Mouse (Mus musculus): Measurements from ENCODE around the gene Tsg101.
A peak's percentile ranks its signal among the peaks of the same experiment; 100 is the strongest.

Tsg101 gene

GRCm38 (mm10) chr7:46919551-46920176 lies at the start of gene Tsg101:
TSS of gene Tsg101 (minus strand) at chr7:46919969.
- Histone ChIP-seq H3K27me3 (ENCODE audit: control insufficient read depth, insufficient read depth, low read length, poor library complexity, severe bottlenecking) (no peaks in the 10 kb centered on the region), H3K36me3 (ENCODE audit: control insufficient read depth, insufficient read depth, low read length, poor library complexity, severe bottlenecking) (no peaks in the 10 kb centered on the region; the same call in 1 of the 2 replicates)
- peak; percentile 91 for DNase-seq (ENCODE audit: low read depth, low spot score)

- no peaks in the 10 kb centered on the region for H3K27me3 ChIP-seq (ENCODE audit: control insufficient read depth, insufficient read depth, low read length, poor library complexity, severe bottlenecking)
- no peak for DNase-seq (ENCODE audit: low read depth, low spot score)
- H3K36me3 ChIP-seq (ENCODE audit: control insufficient read depth, insufficient read depth, low read length, poor library complexity, severe bottlenecking), result no peaks in the 10 kb centered on the region
Measured at GRCm38 (mm10) chr7:46964070-46964469, 44.3 kb upstream of the Tsg101 start.

- H3K27me3 ChIP-seq (ENCODE audit: control insufficient read depth, insufficient read depth, low read length, poor library complexity, severe bottlenecking), result no peaks in the 10 kb centered on the region; the same call in 1 of the 2 replicates
- no peaks in the 10 kb centered on the region for H3K36me3 ChIP-seq (ENCODE audit: control insufficient read depth, insufficient read depth, low read length, poor library complexity, severe bottlenecking)
- peak; percentile 88 for DNase-seq (ENCODE audit: low read depth, low spot score)
Measured at GRCm38 (mm10) chr7:46962806-46963618, 43.2 kb upstream of the Tsg101 start.

GRCm38 (mm10) chr7:46962132-46962531 lies 42.4 kb upstream of the Tsg101 start:
- Histone ChIP-seq H3K27me3 (ENCODE audit: control insufficient read depth, insufficient read depth, low read length, poor library complexity, severe bottlenecking) (no peaks in the 10 kb centered on the region; the same call in 1 of the 2 replicates), H3K36me3 (ENCODE audit: control insufficient read depth, insufficient read depth, low read length, poor library complexity, severe bottlenecking) (no peaks in the 10 kb centered on the region)
- no peak for DNase-seq (ENCODE audit: low read depth, low spot score)

GRCm38 (mm10) chr7:46960991-46961390 lies 41.2 kb upstream of the Tsg101 start:
- H3K27me3 ChIP-seq (ENCODE audit: control insufficient read depth, insufficient read depth, low read length, poor library complexity, severe bottlenecking), result no peaks in the 10 kb centered on the region; the same call in 1 of the 2 replicates
- no peak for DNase-seq (ENCODE audit: low read depth, low spot score)
- no peaks in the 10 kb centered on the region for H3K36me3 ChIP-seq (ENCODE audit: control insufficient read depth, insufficient read depth, low read length, poor library complexity, severe bottlenecking)

- peaks cover 2% of the 10 kb centered on the region for H3K36me3 ChIP-seq (ENCODE audit: control insufficient read depth, insufficient read depth, low read length, poor library complexity, severe bottlenecking)
- H3K27me3 ChIP-seq (ENCODE audit: control insufficient read depth, insufficient read depth, low read length, poor library complexity, severe bottlenecking), result no peaks in the 10 kb centered on the region; the same call in 1 of the 2 replicates
- peak; percentile 11 for DNase-seq (ENCODE audit: low read depth, low spot score)
Measured at GRCm38 (mm10) chr7:46958853-46959252, 39.1 kb upstream of the Tsg101 start.

GRCm38 (mm10) chr7:46957831-46958691 lies 38.3 kb upstream of the Tsg101 start, which contains the start of gene Uevld:
TSS of gene Uevld (minus strand) at chr7:46958527.
- H3K27me3 ChIP-seq (ENCODE audit: control insufficient read depth, insufficient read depth, low read length, poor library complexity, severe bottlenecking), result no peaks in the 10 kb centered on the region; the same call in 1 of the 2 replicates
- DNase-seq (ENCODE audit: low read depth, low spot score), result peak; percentile 91

GRCm38 (mm10) chr7:46935847-46936246 lies 16.1 kb upstream of the Tsg101 start:
- DNase-seq (ENCODE audit: low read depth, low spot score), result peak; percentile 69
- H3K36me3 ChIP-seq (ENCODE audit: control insufficient read depth, insufficient read depth, low read length, poor library complexity, severe bottlenecking), result peaks cover 4% of the 10 kb centered on the region
- no peaks in the 10 kb centered on the region for H3K27me3 ChIP-seq (ENCODE audit: control insufficient read depth, insufficient read depth, low read length, poor library complexity, severe bottlenecking)

More at GRCm38 (mm10) chr7:46957831-46958691, 38.3 kb upstream of the Tsg101 start, which contains the start of gene Uevld:
- H3K36me3 ChIP-seq (ENCODE audit: control insufficient read depth, insufficient read depth, low read length, poor library complexity, severe bottlenecking), result peaks cover 2% of the 10 kb centered on the region

- Histone ChIP-seq H3K36me3 (ENCODE audit: control insufficient read depth, insufficient read depth, low read length, poor library complexity, severe bottlenecking) (peaks cover 2% of the 10 kb centered on the region; the same call in 1 of the 2 replicates), H3K27me3 (ENCODE audit: control insufficient read depth, insufficient read depth, low read length, poor library complexity, severe bottlenecking) (no peaks in the 10 kb centered on the region)
- no peak for DNase-seq (ENCODE audit: low read depth, low spot score)
Measured at GRCm38 (mm10) chr7:46934788-46935187, 15.0 kb upstream of the Tsg101 start.

- Histone ChIP-seq H3K27me3 (ENCODE audit: control insufficient read depth, insufficient read depth, low read length, poor library complexity, severe bottlenecking) (no peaks in the 10 kb centered on the region), H3K36me3 (ENCODE audit: control insufficient read depth, insufficient read depth, low read length, poor library complexity, severe bottlenecking) (peaks cover 2% of the 10 kb centered on the region; the same call in 1 of the 2 replicates)
- DNase-seq (ENCODE audit: low read depth, low spot score), result no peak
Measured at GRCm38 (mm10) chr7:46931370-46931769, 11.6 kb upstream of the Tsg101 start.

GRCm38 (mm10) chr7:46928291-46928690 lies 8.5 kb upstream of the Tsg101 start:
- H3K36me3 ChIP-seq (ENCODE audit: control insufficient read depth, insufficient read depth, low read length, poor library complexity, severe bottlenecking), result peaks cover 2% of the 10 kb centered on the region; the same call in 1 of the 2 replicates
- H3K27me3 ChIP-seq (ENCODE audit: control insufficient read depth, insufficient read depth, low read length, poor library complexity, severe bottlenecking), result no peaks in the 10 kb centered on the region
- no peak for DNase-seq (ENCODE audit: low read depth, low spot score)

- DNase-seq (ENCODE audit: low read depth, low spot score), result no peak
Measured at GRCm38 (mm10) chr7:46922075-46922474, 2.3 kb upstream of the Tsg101 start.

GRCm38 (mm10) chr7:46918678-46919371 lies 944 bp downstream of the Tsg101 start:
- H3K27me3 ChIP-seq (ENCODE audit: control insufficient read depth, insufficient read depth, low read length, poor library complexity, severe bottlenecking), result no peaks in the 10 kb centered on the region

More at GRCm38 (mm10) chr7:46922075-46922474, 2.3 kb upstream of the Tsg101 start:
- no peaks in the 10 kb centered on the region for H3K36me3 ChIP-seq (ENCODE audit: control insufficient read depth, insufficient read depth, low read length, poor library complexity, severe bottlenecking)
- H3K27me3 ChIP-seq (ENCODE audit: control insufficient read depth, insufficient read depth, low read length, poor library complexity, severe bottlenecking), result no peaks in the 10 kb centered on the region

GRCm38 (mm10) chr7:46916376-46916775 lies 3.4 kb downstream of the Tsg101 start:
- H3K36me3 ChIP-seq (ENCODE audit: control insufficient read depth, insufficient read depth, low read length, poor library complexity, severe bottlenecking), result peaks cover 2% of the 10 kb centered on the region
- DNase-seq (ENCODE audit: low read depth, low spot score), result no peak
- no peaks in the 10 kb centered on the region for H3K27me3 ChIP-seq (ENCODE audit: control insufficient read depth, insufficient read depth, low read length, poor library complexity, severe bottlenecking)

More at GRCm38 (mm10) chr7:46918678-46919371, 944 bp downstream of the Tsg101 start:
- peak; percentile 2 for DNase-seq (ENCODE audit: low read depth, low spot score)
- no peaks in the 10 kb centered on the region; the same call in 1 of the 2 replicates for H3K36me3 ChIP-seq (ENCODE audit: control insufficient read depth, insufficient read depth, low read length, poor library complexity, severe bottlenecking)
